Mouse (Mus musculus) limb, embryonic 14.5 days (tissue): ENCODE measurements around the gene Ube2s. TPM values are rescaled to one million over a fixed set of nuclear protein-coding genes. Genes with fewer than 3 reads are reported as not detected.

Experiments
- ATAC-seq: fragments of 200-750 bp; cut with Nextera tagmentation; 2 replicates; pipeline ENCODE4 v1.8.0; 2017; ENCODE audit warnings: low read depth, moderate number of reproducible peaks, moderate TSS enrichment; ENCODE audit not compliant: low FRiP score
- DNase-seq: peaks from one replicate; pipeline ENCODE4 v3.0.0-alpha.2; 2015; ENCODE audit warnings: low spot score
- H3K27ac ChIP-seq: fragments of 300-500 bp; sonication (generic); replicated peaks from 2 replicates; pipeline ENCODE4 v1.5.1; 2014; ENCODE audit warnings: low read depth, mild to moderate bottlenecking, low read length, moderate library complexity, mixed read lengths
- H3K27me3 ChIP-seq: fragments of 300-500 bp; sonication (generic); 2 replicates; pipeline ENCODE4 v1.6.1; 2014; ENCODE audit warnings: low read length, mixed read lengths; ENCODE audit not compliant: control insufficient read depth, insufficient read depth
- H3K36me3 ChIP-seq: fragments of 300-500 bp; sonication (generic); 2 replicates; pipeline ENCODE4 v1.6.1; 2014; ENCODE audit warnings: mild to moderate bottlenecking, low read length, moderate library complexity, mixed read lengths; ENCODE audit not compliant: control insufficient read depth, insufficient read depth
- H3K4me1 ChIP-seq: fragments of 300-500 bp; sonication (generic); 2 replicates; pipeline ENCODE4 v1.6.1; 2014; ENCODE audit warnings: antibody characterized with exemption, low read length, mixed read lengths; ENCODE audit not compliant: control insufficient read depth, insufficient read depth
- H3K4me2 ChIP-seq: fragments of 300-500 bp; sonication (generic); replicated peaks from 2 replicates; pipeline ENCODE4 v1.6.1; 2014; ENCODE audit warnings: low read depth, mild to moderate bottlenecking, low read length, moderate library complexity; ENCODE audit not compliant: severe bottlenecking
- H3K4me3 ChIP-seq: fragments of 300-500 bp; sonication (generic); replicated peaks from 2 replicates; pipeline ENCODE4 v1.5.1; 2014; ENCODE audit warnings: low read length
- H3K9ac ChIP-seq: fragments of 300-500 bp; sonication (generic); 2 replicates; pipeline ENCODE4 v1.6.1; 2014; ENCODE audit warnings: mild to moderate bottlenecking, low read depth, low read length, moderate library complexity; ENCODE audit not compliant: severe bottlenecking
- H3K9me3 ChIP-seq: fragments of 300-500 bp; sonication (generic); 2 replicates; pipeline ENCODE4 v1.6.1; 2016; ENCODE audit warnings: low read length; ENCODE audit not compliant: control insufficient read depth
- POLR2A ChIP-seq: fragments of 200-500 bp; IDR thresholded peaks from 2 replicates; pipeline ENCODE4 v1.8.0; 2012; ENCODE audit warnings: inconsistent platforms, mild to moderate bottlenecking, moderate library complexity, borderline replicate concordance; ENCODE audit not compliant: insufficient read depth, insufficient read length; ENCODE audit errors: extremely low read depth
- WGBS: fragments of 180-500 bp; shearing (Covaris S2); extraction: QIAGEN DNeasy Blood & Tissue Kit; methylation state at CpG from one replicate; pipeline ENCODE4 v1.1.7; 2014; 5-methylcytosine and 5-hydroxymethylcytosine counted together
- polyA plus RNA-seq, 2 experiments: library from polyadenylated mRNA; depleted of rRNA in 1 of 2; stranded (reverse) in 1 of 2; unstranded in 1 of 2; fragments of >200 nt; fragmentation: Nextera tagmentation in 1 of 2; extraction: Ambion mirVana in 1 of 2; gene quantifications; 2 replicates each; pipeline versions ENCODE4 v1.2.1 to v1.2.3; 2012 to 2014

Ube2s gene
- polyA plus RNA-seq, 2 experiments: 366 to 515 TPM

DNA sequence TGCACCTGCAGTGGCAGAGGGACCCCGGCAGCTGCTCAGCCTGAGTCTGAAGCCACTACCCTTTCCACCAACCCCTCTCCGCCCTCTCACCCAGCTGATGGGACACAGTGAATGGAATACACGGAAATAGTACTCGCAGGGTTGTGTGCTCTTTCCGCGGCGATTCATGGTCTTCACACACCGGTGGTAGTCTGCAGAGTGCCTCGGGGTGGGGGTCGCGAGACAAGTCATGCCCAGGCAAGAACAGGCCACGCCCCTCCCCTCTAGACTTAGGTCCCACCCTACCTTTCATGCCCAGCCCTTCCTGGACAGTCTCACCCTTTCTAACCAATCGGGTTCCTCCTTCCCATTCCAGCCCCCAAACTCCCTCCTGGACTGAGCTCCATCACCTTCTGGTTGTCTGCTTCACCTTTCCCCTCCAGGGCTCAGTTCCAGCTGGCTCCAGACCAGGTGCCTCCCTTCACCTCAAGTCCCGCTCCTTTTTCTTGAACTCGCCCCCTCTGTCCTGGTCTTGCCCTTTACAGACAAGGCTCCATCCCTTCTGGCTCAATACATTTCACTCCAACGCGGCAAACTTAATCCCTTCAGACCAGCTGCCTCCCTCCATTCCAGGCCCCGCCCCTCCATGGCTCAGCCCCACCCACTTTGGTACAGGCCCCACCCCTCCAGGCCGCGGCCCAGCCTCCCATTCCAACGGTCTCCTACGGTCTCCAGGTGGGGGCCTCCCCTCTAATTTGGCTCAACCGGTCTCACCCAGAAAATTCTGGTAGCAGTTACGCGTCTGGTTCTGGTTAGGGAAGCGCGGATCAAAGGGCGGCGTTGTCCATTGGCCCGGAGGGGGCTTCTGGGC is 60.2 kb downstream of the Ube2s start:
- Histone ChIP-seq H3K27ac (peak overlapping the region; percentile 63), H3K27me3 (no peaks in the 10 kb centered on the region), H3K36me3 (peaks cover 7% of the 10 kb centered on the region; the same call in 1 of the 2 replicates), H3K4me1 (peaks cover 9% of the 10 kb centered on the region), H3K4me2 (peak overlapping the region; percentile 51), H3K9ac (peak overlapping the region; percentile 52), H3K9me3 (no peaks in the 10 kb centered on the region), H3K4me3 (peak overlapping the region; percentile 39)
- 4% methylated on average over 30 of the region's 30 CpGs for WGBS
- DNase-seq (peak; percentile 44), ATAC-seq (peak; percentile 77)
- no peak for TF ChIP-seq POLR2A

DNA sequence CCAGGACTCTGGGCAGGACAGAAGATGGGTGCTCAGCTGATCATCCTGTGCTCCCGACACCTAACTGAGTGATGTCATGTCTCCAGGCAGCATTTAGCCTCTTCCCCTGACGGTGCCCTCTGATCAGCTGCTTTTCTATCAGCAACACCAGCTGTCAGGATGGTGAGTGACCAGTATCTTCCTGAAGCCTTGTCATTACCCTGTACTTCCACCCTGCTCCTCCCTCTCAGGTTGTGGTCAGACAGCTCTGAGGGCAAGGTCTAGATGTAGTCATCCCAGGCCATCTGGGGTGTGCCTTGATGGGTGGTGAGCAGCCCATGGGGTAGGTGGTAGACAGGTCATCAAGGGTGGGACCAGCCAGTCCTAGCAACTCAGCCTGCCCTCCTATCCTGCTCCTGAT is 63.2 kb downstream of the Ube2s start:
- Histone ChIP-seq H3K9me3 (no peaks in the 10 kb centered on the region), H3K9ac (no peak overlapping the region), H3K4me3 (no peak overlapping the region), H3K4me1 (peaks cover 9% of the 10 kb centered on the region), H3K36me3 (peaks cover 32% of the 10 kb centered on the region), H3K27me3 (no peaks in the 10 kb centered on the region), H3K27ac (no peak overlapping the region), H3K4me2 (no peak overlapping the region)
- DNase-seq (no peak), ATAC-seq (no peak)
- WGBS: 91% methylated on average over 2 of the region's 2 CpGs
- no peak for TF ChIP-seq POLR2A

DNA sequence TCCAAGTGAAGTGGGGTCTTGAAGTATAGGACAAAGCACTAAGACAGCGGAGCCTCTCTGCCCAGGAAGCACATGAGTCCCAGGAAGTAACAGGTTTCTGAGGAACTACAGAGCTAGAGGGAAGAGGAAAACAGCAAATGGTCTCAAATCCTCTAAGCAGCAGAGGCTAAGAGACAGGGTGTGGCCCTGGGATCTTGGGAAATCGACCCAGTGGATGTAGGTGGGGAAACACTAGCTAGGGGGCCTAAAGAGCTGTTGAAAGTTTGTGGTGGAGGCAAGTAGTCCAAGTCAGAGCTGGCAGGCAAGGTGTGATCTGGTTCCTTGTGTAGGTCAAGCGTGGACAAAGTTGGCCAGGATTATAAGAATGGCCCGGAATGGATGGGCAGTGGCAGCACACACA is 64.1 kb downstream of the Ube2s start:
- Histone ChIP-seq H3K9me3 (no peaks in the 10 kb centered on the region), H3K9ac (no peak overlapping the region), H3K36me3 (peaks cover 39% of the 10 kb centered on the region), H3K27ac (no peak overlapping the region), H3K4me2 (no peak overlapping the region), H3K4me1 (peaks cover 9% of the 10 kb centered on the region), H3K27me3 (no peaks in the 10 kb centered on the region), H3K4me3 (no peak overlapping the region)
- DNase-seq (no peak), ATAC-seq (no peak)
- 81% methylated on average over 4 of the region's 4 CpGs for WGBS
- no peak for TF ChIP-seq POLR2A

DNA sequence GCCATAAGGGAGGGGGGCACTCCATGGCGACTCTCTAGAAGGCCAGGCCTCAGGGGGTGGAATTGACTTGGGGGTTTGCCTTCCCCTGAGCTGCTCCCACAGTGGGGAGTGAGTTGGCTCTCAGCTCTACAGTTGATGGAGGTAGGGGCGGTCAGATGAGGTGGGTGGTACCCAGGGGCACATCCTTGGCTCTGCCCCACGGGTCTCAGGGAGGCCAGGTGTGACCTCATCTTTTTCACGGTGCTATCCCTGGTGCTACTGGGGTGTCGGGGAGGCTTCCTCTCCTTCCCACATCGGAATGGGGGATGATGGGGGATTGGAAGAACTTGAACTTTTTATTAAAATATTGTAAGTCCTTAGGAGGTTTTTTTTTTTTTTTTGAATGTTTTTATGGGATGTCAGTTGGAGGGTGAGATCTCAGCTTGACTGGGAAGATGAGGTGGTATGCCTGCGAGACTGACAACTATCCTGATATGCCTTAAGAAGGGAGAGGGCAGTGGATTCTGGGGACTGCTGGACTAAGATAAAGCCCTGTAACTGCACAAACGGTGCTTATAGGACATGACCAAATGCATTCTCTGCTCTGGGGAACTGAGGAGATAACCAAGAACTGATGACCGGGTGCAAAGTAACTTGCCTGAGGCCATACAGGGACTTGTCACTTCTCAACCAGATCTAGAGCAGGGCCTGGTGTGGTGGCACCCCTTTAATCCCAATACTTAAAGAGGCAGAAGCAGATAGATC is 65.1 kb downstream of the Ube2s start:
- Histone ChIP-seq H3K27me3 (no peaks in the 10 kb centered on the region), H3K36me3 (peaks cover 47% of the 10 kb centered on the region), H3K4me1 (peaks cover 6% of the 10 kb centered on the region), H3K4me2 (no peak overlapping the region), H3K27ac (no peak overlapping the region), H3K9ac (no peak overlapping the region), H3K4me3 (no peak overlapping the region), H3K9me3 (no peaks in the 10 kb centered on the region)
- TF ChIP-seq POLR2A: no peak
- no peak for DNase-seq
- ATAC-seq: no peak
- 66% methylated on average over 9 of the region's 9 CpGs for WGBS

DNA sequence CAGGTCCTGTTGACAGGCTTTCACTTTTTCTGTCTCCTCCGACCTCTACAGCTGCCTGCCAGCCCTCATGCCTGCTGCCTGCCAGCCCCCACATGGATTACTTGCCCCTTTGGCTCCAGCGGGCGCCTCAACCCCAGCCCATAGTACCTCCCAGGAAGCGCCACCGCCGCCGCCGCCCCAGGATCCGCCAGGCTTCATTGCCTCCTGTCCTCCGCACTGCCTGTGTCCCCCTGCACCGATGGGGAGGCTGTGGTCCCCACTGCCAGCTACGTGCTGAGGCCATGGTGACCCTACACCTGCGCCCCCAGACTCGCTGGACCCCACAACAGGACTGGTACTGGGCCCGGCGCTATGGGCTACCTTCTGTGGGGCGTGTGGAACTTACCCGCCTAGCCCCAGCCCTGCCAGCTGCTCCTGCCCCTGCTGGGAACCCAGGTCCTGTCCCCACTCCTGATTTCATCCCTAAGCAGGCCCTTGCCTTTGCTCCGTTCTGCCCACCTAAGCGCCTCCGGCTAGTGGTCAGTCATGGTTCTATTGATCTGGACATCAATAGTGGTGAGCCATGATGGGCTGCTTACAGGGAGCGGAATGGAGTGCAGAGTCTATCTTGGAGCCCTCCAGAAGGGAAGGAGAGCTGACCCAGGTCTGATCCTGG is 65.9 kb downstream of the Ube2s start:
- 88% methylated on average over 22 of the region's 22 CpGs for WGBS
- H3K4me1 ChIP-seq: no peaks in the 10 kb centered on the region; the same call in 1 of the 2 replicates
- TF ChIP-seq POLR2A: no peak
- no peak for ATAC-seq
- peaks cover 52% of the 10 kb centered on the region for H3K36me3 ChIP-seq
- H3K9me3 ChIP-seq: no peaks in the 10 kb centered on the region
- no peak overlapping the region for H3K27ac ChIP-seq
- no peak overlapping the region for H3K9ac ChIP-seq
- DNase-seq: no peak
- no peak overlapping the region for H3K4me2 ChIP-seq
- no peak overlapping the region for H3K4me3 ChIP-seq
- H3K27me3 ChIP-seq: no peaks in the 10 kb centered on the region
